Mouse (Mus musculus) intestine, embryonic 16.5 days (tissue): ENCODE measurements around the gene Plekhg1. TPM values are rescaled to one million over a fixed set of nuclear protein-coding genes. Genes with fewer than 3 reads are reported as not detected.
A peak's percentile ranks its signal among the peaks of the same experiment; 100 is the strongest.

ENCODE experiments used
- ATAC-seq: fragments of 200-750 bp; cut with Nextera tagmentation; 2 replicates; pipeline ENCODE4 v1.8.0; 2017; ENCODE audit warnings: moderate TSS enrichment, moderate library complexity
- H3K27ac ChIP-seq: fragments of 300-500 bp; sonication (generic); 2 replicates; pipeline ENCODE4 v1.5.1; 2014; ENCODE audit warnings: mild to moderate bottlenecking, low read length
- H3K27me3 ChIP-seq: fragments of 300-500 bp; sonication (generic); replicated peaks from 2 replicates; pipeline ENCODE4 v1.6.1; 2014; ENCODE audit warnings: low read length, control low read depth, mixed read lengths; ENCODE audit not compliant: control insufficient read depth, insufficient read depth
- H3K36me3 ChIP-seq: fragments of 300-500 bp; sonication (generic); 2 replicates; pipeline ENCODE4 v1.6.1; 2014; ENCODE audit warnings: low read length, control low read depth; ENCODE audit not compliant: control insufficient read depth, insufficient read depth
- H3K4me1 ChIP-seq: fragments of 300-500 bp; sonication (generic); 2 replicates; pipeline ENCODE4 v1.6.1; 2014; ENCODE audit warnings: low read length, control low read depth, mixed read lengths; ENCODE audit not compliant: control insufficient read depth, insufficient read depth
- H3K4me2 ChIP-seq: fragments of 300-500 bp; sonication (generic); 2 replicates; pipeline ENCODE4 v1.6.1; 2014; ENCODE audit warnings: low read depth, low read length, control low read depth
- H3K4me3 ChIP-seq: fragments of 300-500 bp; sonication (generic); 2 replicates; pipeline ENCODE4 v1.5.1; 2014; ENCODE audit warnings: mild to moderate bottlenecking, low read length
- H3K9ac ChIP-seq: fragments of 300-500 bp; sonication (generic); 2 replicates; pipeline ENCODE4 v1.6.1; 2014; ENCODE audit warnings: low read depth, low read length
- H3K9me3 ChIP-seq: fragments of 300-500 bp; sonication (generic); 2 replicates; pipeline ENCODE4 v1.6.1; 2016; ENCODE audit warnings: low read length, control low read depth; ENCODE audit not compliant: control insufficient read depth
- WGBS: fragments of 180-500 bp; shearing (Covaris S2); extraction: QIAGEN DNeasy Blood & Tissue Kit; methylation state at CpG from one replicate; pipeline ENCODE4 v1.1.7; 2014; 5-methylcytosine and 5-hydroxymethylcytosine counted together
- polyA plus RNA-seq: library from polyadenylated mRNA; unstranded; fragments of >200 nt; fragmentation: Nextera tagmentation; extraction: Ambion mirVana; gene quantifications from 2 replicates; pipeline ENCODE4 v1.2.1, GENCODE M21; 2015

Plekhg1 gene
- polyA plus RNA-seq = 5.0 and 5.7 TPM in 2 replicates

GRCm38 (mm10) chr10:3740148-3740503 lies at the start of gene Plekhg1:
Gene Plekhg1 (plus strand): TSS chr10:3740364.
- Histone ChIP-seq H3K9me3 (no peaks in the 10 kb centered on the region), H3K27me3 (no peaks in the 10 kb centered on the region), H3K36me3 (no peaks in the 10 kb centered on the region), H3K9ac (peak within 1 kb of the TSS; percentile 77), H3K4me1 (peaks cover 2% of the 10 kb centered on the region; the same call in 1 of the 2 replicates), H3K4me2 (peak within 1 kb of the TSS; percentile 94), H3K27ac (peak within 1 kb of the TSS; percentile 90), H3K4me3 (peak within 1 kb of the TSS; percentile 75)
- WGBS = under 1% methylated on average over 24 of the region's 29 CpGs
- peak; percentile 95 for ATAC-seq

DNA sequence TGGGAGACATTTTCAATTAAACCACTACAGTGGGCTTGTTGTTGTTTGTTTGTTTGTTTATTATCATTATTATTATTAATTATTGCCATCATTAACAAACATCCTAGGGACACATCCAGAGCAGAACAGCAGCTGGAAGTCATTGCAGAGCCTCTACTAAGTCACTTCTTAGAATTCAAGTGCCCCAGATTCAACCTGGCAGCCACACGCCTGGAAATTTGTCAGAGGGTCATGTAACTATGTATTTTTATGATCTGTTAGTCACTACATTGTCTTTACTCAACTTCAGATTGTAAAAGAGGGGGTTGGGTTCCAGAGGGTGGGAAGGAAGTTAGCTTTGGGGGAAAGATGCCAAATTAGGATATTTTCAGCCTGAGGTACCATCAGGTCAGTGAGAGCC lies 47.4 kb upstream of the Plekhg1 start:
- Histone ChIP-seq H3K9me3 (no peaks in the 10 kb centered on the region), H3K9ac (no peak overlapping the region), H3K36me3 (no peaks in the 10 kb centered on the region), H3K27me3 (no peaks in the 10 kb centered on the region), H3K4me1 (0 out of 2 replicates have a peak, but pooled peaks cover 3% of the 10 kb centered on the region), H3K4me2 (no peak overlapping the region), H3K4me3 (no peak overlapping the region), H3K27ac (no peak overlapping the region)
- WGBS = 60% methylated on average over 1 of the region's 1 CpGs
- no peak for ATAC-seq

- H3K27me3 ChIP-seq = no peaks in the 10 kb centered on the region
- no peaks in the 10 kb centered on the region for H3K36me3 ChIP-seq
- H3K4me3 ChIP-seq = no peak overlapping the region
- H3K9me3 ChIP-seq = no peaks in the 10 kb centered on the region
- ATAC-seq = no peak
- H3K27ac ChIP-seq = no peak overlapping the region
- 69% methylated on average over 6 of the region's 6 CpGs for WGBS
- H3K9ac ChIP-seq = no peak overlapping the region
- H3K4me2 ChIP-seq = no peak overlapping the region
- 0 out of 2 replicates have a peak, but pooled peaks cover 3% of the 10 kb centered on the region for H3K4me1 ChIP-seq
Measured at GRCm38 (mm10) chr10:3693699-3694280, 46.4 kb upstream of the Plekhg1 start.

GRCm38 (mm10) chr10:3695332-3695905 lies 44.7 kb upstream of the Plekhg1 start:
- no peak overlapping the region for H3K9ac ChIP-seq
- WGBS = 79% methylated on average over 5 of the region's 5 CpGs
- no peak overlapping the region for H3K4me2 ChIP-seq
- no peak overlapping the region for H3K27ac ChIP-seq
- H3K4me1 ChIP-seq = 0 out of 2 replicates have a peak, but pooled peaks cover 3% of the 10 kb centered on the region
- no peaks in the 10 kb centered on the region for H3K9me3 ChIP-seq
- H3K36me3 ChIP-seq = no peaks in the 10 kb centered on the region
- H3K4me3 ChIP-seq = no peak overlapping the region
- no peak for ATAC-seq
- H3K27me3 ChIP-seq = no peaks in the 10 kb centered on the region

DNA sequence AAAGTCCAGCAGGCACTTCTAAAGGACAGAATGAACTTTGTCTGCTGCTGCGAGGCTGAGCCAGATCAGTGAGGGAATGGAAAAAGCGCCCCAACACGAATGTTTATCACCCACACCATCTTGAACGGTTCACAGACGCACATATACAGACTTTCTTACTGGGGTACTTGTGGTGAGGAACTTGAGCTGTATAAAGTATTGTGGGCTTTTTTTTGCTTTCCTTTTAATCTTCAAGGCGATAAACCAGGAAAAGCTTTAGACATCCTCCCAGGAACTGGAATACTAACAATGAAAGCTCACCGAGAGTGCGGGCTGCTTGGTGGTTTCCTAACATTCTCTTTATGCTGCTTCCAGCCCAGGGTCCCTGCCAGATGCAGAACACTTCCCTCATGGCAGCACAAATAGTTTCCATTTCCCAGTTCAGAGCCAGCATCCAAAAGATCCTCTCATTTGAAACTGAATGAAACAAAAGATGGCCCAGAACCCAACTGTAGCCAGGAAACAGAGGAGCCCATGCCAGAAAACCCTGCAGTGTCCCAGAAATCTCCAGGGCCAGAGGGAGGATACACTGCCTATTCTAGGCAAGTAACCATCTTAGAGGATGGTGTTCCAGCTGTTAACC lies 43.3 kb upstream of the Plekhg1 start:
- Histone ChIP-seq H3K4me1 (0 out of 2 replicates have a peak, but pooled peaks cover 5% of the 10 kb centered on the region), H3K27ac (peak overlapping the region; percentile 5), H3K9me3 (no peaks in the 10 kb centered on the region), H3K4me2 (no peak overlapping the region), H3K27me3 (no peaks in the 10 kb centered on the region), H3K4me3 (no peak overlapping the region), H3K36me3 (no peaks in the 10 kb centered on the region), H3K9ac (peak overlapping the region; percentile 24; the same call in 1 of the 2 replicates)
- 39% methylated on average over 8 of the region's 8 CpGs for WGBS
- ATAC-seq = no peak

DNA sequence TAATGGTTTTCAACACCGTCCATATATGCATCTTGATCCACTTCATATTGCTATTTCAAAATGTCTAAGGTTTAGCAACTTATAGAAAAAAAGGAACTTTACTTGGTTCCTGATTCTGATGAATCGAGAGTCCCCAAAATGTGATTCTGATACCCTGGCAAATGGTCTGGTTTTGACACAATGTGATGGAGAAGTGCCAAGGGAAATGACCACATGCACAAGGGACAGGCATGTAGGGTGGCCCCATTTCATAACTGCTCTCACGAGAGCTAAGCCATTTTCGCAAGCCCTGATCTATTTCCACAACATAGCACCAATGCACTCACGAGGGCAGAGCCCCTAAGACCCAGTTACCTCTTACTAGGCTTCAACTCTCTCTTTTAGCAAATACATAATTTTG lies 42.7 kb upstream of the Plekhg1 start:
- no peak for ATAC-seq
- no peak overlapping the region for H3K27ac ChIP-seq
- no peaks in the 10 kb centered on the region for H3K36me3 ChIP-seq
- no peak overlapping the region for H3K4me3 ChIP-seq
- 0 out of 2 replicates have a peak, but pooled peaks cover 5% of the 10 kb centered on the region for H3K4me1 ChIP-seq
- H3K27me3 ChIP-seq = no peaks in the 10 kb centered on the region
- H3K4me2 ChIP-seq = no peak overlapping the region
- 89% methylated on average over 5 of the region's 5 CpGs for WGBS
- no peak overlapping the region for H3K9ac ChIP-seq
- no peaks in the 10 kb centered on the region for H3K9me3 ChIP-seq

GRCm38 (mm10) chr10:3700225-3701073 lies 39.7 kb upstream of the Plekhg1 start:
- Histone ChIP-seq H3K36me3 (no peaks in the 10 kb centered on the region), H3K27ac (no peak overlapping the region), H3K27me3 (no peaks in the 10 kb centered on the region), H3K4me1 (0 out of 2 replicates have a peak, but pooled peaks cover 5% of the 10 kb centered on the region), H3K9me3 (no peaks in the 10 kb centered on the region), H3K4me3 (no peak overlapping the region), H3K9ac (no peak overlapping the region), H3K4me2 (no peak overlapping the region)
- peak; percentile 88 for ATAC-seq
- WGBS = 46% methylated on average over 12 of the region's 12 CpGs

DNA sequence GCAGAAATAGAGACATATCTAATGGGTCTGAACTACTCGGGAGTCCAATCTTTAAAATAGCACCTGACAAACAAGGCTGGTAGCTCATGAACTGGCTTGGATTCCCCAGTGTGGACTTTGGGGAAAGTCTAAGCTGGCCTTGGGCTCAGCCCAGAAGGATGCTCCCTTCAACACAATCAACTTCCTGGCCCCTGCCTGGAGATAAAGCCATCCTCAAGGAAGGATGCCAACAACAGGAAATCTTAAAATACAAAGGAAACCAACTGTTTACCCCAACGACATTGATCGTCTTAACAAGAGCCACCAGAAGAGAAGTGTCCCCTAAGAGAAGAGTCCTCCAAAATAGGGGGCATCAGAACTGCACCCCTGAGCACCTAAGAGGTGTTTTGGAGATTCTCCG lies 38.3 kb upstream of the Plekhg1 start:
- ATAC-seq = no peak
- H3K27me3 ChIP-seq = no peaks in the 10 kb centered on the region
- no peak overlapping the region for H3K4me3 ChIP-seq
- no peak overlapping the region for H3K4me2 ChIP-seq
- H3K9me3 ChIP-seq = no peaks in the 10 kb centered on the region
- H3K36me3 ChIP-seq = no peaks in the 10 kb centered on the region
- H3K27ac ChIP-seq = no peak overlapping the region
- 74% methylated on average over 4 of the region's 4 CpGs for WGBS
- H3K4me1 ChIP-seq = 0 out of 2 replicates have a peak, but pooled peaks cover 5% of the 10 kb centered on the region
- H3K9ac ChIP-seq = no peak overlapping the region

- Histone ChIP-seq H3K27me3 (no peaks in the 10 kb centered on the region), H3K36me3 (no peaks in the 10 kb centered on the region), H3K4me3 (no peak overlapping the region), H3K9me3 (no peaks in the 10 kb centered on the region), H3K27ac (no peak overlapping the region), H3K4me2 (no peak overlapping the region), H3K4me1 (0 out of 2 replicates have a peak, but pooled peaks cover 3% of the 10 kb centered on the region), H3K9ac (no peak overlapping the region)
- ATAC-seq = no peak
- WGBS = 66% methylated on average over 2 of the region's 2 CpGs
Measured at GRCm38 (mm10) chr10:3702585-3702984, 37.6 kb upstream of the Plekhg1 start.
